Mouse (Mus musculus): Measurements from ENCODE around the gene Gbf1. TPM values are rescaled to one million over a fixed set of nuclear protein-coding genes. Genes with fewer than 3 reads are reported as not detected.
"Not testable (repeated sequence)": the region's sequence is repeated elsewhere in the genome, so short reads cannot be mapped to it uniquely, and the experiment has no call there.

Gene Gbf1
- total RNA-seq, 2 experiments from 2014 or later: 50.3 to 50.7 TPM

- no peak for DNase-seq
- intact Hi-C loops (cut with DNase I): no loop called here
Measured at GRCm38 (mm10) chr19:46216716-46217115, 64.4 kb downstream of the Gbf1 start.

- intact Hi-C loops (cut with DNase I); DNase-seq: not testable (repeated sequence)
Measured at GRCm38 (mm10) chr19:46217347-46217746, 65.0 kb downstream of the Gbf1 start.

GRCm38 (mm10) chr19:46220116-46220515 is 67.8 kb downstream of the Gbf1 start:
- intact Hi-C loops (cut with DNase I): no loop called here
- DNase-seq: no peak

DNA sequence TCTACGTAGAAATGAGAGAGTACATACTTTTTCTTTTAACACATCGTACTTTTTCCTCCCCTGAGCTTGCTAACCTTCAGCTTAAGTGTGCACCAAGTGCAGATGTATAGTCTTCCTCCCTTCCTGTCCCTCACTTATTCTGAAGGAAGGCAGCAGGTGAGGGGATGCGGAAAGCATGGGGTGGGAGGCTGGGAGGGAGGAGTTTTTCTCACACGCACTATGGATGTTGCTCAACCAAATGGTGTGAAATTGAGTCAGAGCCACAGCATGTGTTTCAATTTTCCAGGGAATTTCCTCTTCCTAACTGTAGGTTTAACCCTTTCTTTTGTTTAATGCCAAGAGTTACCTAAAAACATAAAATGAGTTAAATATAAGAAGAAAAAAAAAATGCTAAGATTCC is 70.8 kb downstream of the Gbf1 start:
- intact Hi-C loops (cut with DNase I): no loop called here
- no peak for DNase-seq

DNA sequence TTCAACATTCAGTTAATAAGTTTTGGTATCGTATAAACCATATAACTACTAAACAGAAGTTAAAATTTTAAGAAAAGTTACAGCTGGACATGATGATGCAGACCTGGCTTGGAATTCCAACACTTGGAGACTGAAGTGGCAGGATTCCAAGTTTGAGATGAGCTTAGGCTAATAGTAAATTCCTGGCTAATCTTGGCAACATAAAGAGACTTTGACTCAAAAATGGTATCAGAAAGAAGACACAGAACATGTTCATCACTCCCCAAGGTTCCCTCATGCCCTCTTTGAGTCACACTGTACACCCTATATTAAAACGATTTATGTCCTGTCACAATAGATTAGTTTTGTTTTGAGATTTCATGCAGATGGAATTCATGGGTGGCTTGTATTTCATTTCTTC is 72.6 kb downstream of the Gbf1 start:
- peak in 1 of 2 experiments; percentile 23 for DNase-seq
- intact Hi-C loops (cut with DNase I): no loop called here

- DNase-seq: no peak
- intact Hi-C loops (cut with DNase I): no loop called here
Measured at GRCm38 (mm10) chr19:46225506-46225905, 73.2 kb downstream of the Gbf1 start.

DNA sequence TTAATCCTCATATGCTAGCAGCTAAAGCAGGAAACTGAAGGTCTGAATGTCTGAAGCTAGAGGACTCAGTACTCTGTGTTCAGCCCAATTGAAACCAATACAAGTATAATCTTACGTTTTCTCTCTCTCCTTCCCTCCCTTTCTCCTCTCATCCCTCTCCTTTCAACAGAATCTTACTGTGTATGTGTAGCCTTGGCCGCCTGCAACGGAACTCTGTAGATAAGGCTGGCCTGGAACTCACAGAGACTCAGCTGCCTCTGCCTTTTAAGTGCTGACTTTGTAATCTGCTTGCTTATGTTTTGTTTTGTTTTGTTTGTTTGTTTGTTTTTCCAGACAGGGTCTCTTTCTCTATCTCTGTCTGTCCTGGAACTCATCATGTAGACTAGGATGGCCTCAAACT is 74.0 kb downstream of the Gbf1 start:
- no peak for DNase-seq
- intact Hi-C loops (cut with DNase I): no loop called here

- DNase-seq: no peak
- intact Hi-C loops (cut with DNase I): no loop called here
Measured at GRCm38 (mm10) chr19:46227300-46227699, 75.0 kb downstream of the Gbf1 start.

- no peak for DNase-seq
- intact Hi-C loops (cut with DNase I): no loop called here
Measured at GRCm38 (mm10) chr19:46234450-46234849, 82.1 kb downstream of the Gbf1 start.

DNA sequence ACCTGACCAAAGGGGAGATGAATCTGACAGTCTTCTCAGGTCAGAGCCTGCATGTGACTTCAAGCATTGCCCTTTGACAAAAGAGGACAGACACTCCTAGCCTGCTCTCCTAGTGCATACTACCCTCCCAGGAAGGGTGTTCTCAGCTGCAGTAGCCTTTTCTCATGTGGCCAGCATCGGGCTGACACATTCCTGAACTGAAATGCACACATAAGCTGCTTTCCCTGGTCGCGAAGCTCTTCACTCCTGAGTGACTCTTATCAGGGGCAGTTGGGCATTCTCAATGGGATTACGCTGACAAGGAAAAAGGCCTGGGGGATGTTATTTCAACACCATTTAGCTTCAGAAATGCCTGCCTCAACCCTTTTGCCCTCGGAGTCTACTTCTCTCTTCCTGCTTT is 84.3 kb downstream of the Gbf1 start:
- DNase-seq: no peak
- intact Hi-C loops (cut with DNase I): no loop called here

- DNase-seq: no peak
- intact Hi-C loops (cut with DNase I): no loop called here
Measured at GRCm38 (mm10) chr19:46240246-46240645, 87.9 kb downstream of the Gbf1 start.

DNA sequence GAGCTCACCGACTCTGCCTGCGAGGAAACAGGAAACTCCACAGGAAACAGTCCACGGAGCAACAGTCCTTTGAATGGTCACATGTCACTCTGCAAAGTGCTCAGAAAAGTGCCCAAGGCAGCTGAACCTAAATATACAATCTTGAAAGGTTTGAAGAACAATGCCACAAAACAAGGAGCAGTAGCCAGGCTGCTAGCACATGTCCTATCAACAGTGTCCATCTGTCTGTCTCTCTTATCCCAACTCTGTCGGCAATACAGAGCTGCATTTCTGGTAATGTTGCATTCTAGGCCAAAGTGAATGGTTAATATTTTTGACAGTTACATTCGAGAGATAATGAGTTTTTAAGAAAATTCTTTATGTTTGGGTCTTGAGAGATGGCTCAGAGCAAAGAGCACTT is 90.1 kb downstream of the Gbf1 start:
- intact Hi-C loops (cut with DNase I): no loop called here
- DNase-seq: no peak

DNA sequence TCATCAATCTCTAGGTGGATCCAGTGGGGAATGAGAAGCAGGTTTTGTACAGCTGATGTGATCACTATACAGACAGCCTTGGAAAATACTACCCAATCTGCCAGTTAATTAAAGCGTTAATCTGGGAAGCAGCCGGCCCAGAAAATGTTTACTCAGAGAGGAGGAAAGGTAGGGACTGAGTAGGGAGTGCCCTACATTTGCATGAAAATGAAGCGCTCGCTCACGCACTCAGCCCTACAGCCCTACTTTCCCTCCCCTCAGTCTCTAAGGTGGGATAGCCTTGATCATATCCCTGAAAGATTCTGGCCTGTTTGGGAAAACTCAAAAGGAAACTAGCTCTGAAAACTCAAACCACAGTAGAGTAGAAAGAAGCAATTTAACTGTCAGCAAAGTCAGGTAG is 92.3 kb downstream of the Gbf1 start:
- DNase-seq: no peak
- intact Hi-C loops (cut with DNase I): no loop called here

DNA sequence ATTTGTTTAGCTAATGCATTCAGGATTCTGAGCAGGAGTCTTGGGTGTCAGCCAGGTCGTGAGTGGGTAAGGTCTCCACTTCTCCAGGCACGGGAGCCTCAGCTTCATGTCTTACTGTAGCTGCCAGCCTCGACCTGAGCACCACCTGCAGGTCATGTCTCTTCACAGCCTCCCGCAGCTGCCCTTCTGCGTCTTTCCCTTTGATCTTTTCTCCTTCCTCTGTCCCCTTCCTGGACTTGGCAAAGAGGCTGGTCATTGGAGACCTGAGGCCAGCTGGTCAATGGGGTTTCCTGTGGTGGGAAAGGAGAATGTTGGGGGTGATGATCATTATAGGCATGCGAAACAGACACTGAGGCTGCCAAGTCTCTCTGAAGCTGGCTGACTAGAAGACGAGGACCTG is 96.7 kb downstream of the Gbf1 start:
- DNase-seq: peak; percentile 4 to 8
- intact Hi-C loops (cut with DNase I): no loop called here

- peak; percentile 11 to 53 for DNase-seq
- intact Hi-C loops (cut with DNase I): loop anchor here (1.0 to 5.0 kb wide), 2 partner anchors 119 to 167 kb away; no protein-coding TSS in a partner anchor
Measured at GRCm38 (mm10) chr19:46254163-46254752, 101.9 kb downstream of the Gbf1 start.

DNA sequence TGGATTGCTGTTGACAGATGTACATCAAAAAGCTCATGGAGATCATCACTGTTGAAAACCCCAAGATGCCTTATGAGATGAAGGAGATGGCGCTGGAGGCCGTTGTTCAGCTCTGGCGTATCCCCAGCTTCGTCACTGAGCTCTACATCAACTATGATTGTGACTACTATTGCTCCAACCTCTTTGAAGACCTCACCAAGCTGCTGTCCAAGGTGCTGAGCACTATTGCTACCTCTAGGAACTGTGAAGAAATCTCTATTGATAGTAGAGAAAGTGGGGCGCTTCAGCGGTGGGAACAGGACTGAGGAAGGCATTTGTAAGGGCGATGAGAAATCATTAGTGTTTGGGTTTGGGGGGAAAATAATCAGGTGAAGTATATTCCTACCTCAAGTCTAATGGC is 112.5 kb downstream of the Gbf1 start:
- intact Hi-C loops (cut with DNase I): no loop called here
- DNase-seq: peak in 1 of 2 experiments; percentile 11

- peak in 1 of 2 experiments; percentile 20 for DNase-seq
- intact Hi-C loops (cut with DNase I): no loop called here
Measured at GRCm38 (mm10) chr19:46275307-46275706, 123.0 kb downstream of the Gbf1 start.

DNA sequence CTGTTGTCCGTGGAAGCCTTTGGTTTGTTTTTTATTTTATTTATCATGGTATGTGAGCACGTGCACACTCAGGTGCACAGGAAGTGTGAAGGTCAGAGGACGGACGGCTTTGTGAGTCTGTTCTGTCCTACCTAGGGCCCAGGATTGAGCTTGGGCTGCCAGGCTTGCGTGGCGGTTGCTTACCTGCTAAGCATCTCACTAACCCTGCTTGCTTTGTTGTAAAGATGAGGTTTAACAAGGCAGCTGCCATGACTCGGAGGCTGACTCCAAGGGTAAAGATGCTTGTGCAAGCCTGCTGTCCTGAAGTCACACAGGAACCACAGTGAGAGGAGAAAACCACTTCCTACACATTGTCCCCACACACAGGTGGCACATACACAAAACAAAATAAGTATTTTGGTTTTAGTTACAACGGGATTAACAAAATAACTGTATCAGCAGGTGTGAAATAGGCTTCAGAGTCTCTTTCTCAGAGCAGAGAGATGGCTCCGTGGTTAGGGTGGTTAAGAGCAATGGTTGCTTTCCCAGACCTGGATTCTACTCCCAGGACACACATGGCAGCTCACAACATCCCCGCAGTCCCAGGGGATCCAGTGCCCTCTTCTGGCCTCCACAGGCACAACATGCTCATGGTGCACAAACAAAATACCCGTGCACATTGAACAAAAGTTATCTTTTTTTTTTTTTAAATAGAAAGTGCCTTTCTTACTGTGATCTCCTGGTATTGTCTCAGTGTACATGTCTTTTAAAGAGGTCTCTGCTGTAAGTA is 130.0 kb downstream of the Gbf1 start:
- no peak for DNase-seq
- intact Hi-C loops (cut with DNase I): no loop called here

- no peak for DNase-seq
- intact Hi-C loops (cut with DNase I): no loop called here
Measured at GRCm38 (mm10) chr19:46284686-46285085, 132.4 kb downstream of the Gbf1 start.

DNA sequence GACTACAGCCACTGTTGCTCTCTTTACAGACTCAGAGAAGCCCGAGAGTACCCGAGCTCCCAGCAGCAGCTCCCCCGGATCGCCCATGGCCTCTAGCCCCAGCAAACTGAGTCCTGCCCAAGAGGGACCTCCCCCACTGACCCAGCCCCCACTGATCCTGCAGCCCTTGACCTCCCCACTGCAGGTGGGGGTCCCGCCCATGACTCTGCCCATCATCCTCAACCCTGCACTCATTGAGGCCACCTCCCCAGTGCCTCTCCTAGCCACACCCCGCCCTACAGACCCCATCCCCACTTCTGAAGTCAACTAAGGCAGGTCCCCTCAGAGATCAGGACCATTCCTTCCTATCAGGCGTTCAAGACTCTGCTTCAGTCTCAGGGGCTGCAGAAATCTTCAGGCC is 133.3 kb downstream of the Gbf1 start:
- no peak for DNase-seq
- intact Hi-C loops (cut with DNase I): no loop called here

DNA sequence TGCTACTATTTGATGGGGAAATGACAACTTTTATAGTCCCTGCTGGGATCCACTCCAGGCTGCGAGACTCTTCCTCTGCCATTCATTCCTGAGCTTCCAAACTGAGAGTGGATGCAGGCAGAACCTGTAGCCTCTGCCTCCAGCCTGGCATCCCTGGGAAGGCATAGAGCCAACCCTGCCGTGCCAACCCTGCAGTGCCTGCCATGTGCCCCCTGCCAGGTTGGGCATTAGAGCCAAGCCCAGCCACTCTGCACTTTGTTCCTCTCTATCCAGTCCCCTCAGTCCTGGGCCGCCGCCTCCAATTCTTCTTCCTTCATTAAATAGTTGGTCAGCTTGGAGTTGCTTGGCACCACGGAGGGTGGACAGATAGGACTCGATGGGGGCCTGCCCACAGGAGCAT is 133.7 kb downstream of the Gbf1 start:
- DNase-seq: peak; percentile 36 to 47
- intact Hi-C loops (cut with DNase I): no loop called here

- intact Hi-C loops (cut with DNase I): no loop called here
- no peak for DNase-seq
Measured at GRCm38 (mm10) chr19:46286926-46287325, 134.6 kb downstream of the Gbf1 start.
